In the genomic region with DNA sequence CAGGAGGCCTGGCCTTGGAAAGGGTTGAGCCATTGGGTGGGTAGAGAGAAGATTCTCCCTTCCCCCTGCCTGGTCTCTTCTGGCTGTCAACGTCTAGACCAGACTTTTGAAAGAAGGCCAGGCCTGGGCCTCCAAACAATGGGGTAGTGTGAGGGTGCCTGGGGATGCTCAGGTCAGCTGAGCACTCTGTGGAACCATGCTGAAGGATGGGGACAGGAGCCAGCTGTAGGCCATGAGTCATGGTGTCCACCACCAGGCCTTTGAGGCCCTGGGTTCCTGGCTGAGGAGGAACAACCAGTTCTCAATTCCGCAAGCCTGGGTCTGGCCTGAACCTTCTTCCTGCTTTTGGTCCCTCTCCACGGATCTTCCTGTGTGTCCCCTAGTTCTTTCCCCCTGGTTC, we compare ENCODE assay signal across 9 mouse cellular contexts. TPM values are rescaled to one million over a fixed set of nuclear protein-coding genes. Genes with fewer than 3 reads are reported as not detected.
DNase-seq lines count a peak whose midpoint lies in the region; ATAC-seq lines count a peak whose summit lies in the region.
"Had no signal": no experiment of that assay in that cellular context is flagged by ENCODE, and none has a peak within 500 bp of the region (broad histone marks: within the 10 kb centered on the region; RNA-seq: fewer than 3 reads in every experiment).

No protein-coding gene starts in this region.

- no peaks in the 10 kb centered on the region for H3K27me3 ChIP-seq in liver, embryonic 12.5 days (replicated peaks)
- no peaks in the 10 kb centered on the region for H3K27me3 ChIP-seq in heart, embryonic 12.5 days (replicated peaks)
- H3K27me3 ChIP-seq in hindbrain, embryonic 10.5 days (ENCODE audit: insufficient read depth, poor library complexity, severe bottlenecking), result no peaks in the 10 kb centered on the region
- H3K27me3 ChIP-seq: embryonic facial prominence, embryonic 15.5 days; neural tube, embryonic 13.5 days had no signal

- H3K27ac ChIP-seq in liver, embryonic 12.5 days, result no peak overlapping the region
- no peak overlapping the region for H3K27ac ChIP-seq in heart, embryonic 12.5 days (ENCODE audit: poor library complexity, severe bottlenecking)
- no peak overlapping the region for H3K27ac ChIP-seq in hindbrain, embryonic 10.5 days
- H3K27ac ChIP-seq: embryonic facial prominence, embryonic 15.5 days; neural tube, embryonic 13.5 days had no signal

- no peaks in the 10 kb centered on the region for H3K36me3 ChIP-seq in liver, embryonic 12.5 days
- H3K36me3 ChIP-seq in heart, embryonic 12.5 days, result no peaks in the 10 kb centered on the region
- H3K36me3 ChIP-seq in hindbrain, embryonic 10.5 days, result no peaks in the 10 kb centered on the region
- H3K36me3 ChIP-seq: embryonic facial prominence, embryonic 15.5 days; neural tube, embryonic 13.5 days had no signal

- no peak overlapping the region for H3K4me3 ChIP-seq in liver, embryonic 12.5 days
- no peak overlapping the region for H3K4me3 ChIP-seq in heart, embryonic 12.5 days
- H3K4me3 ChIP-seq in hindbrain, embryonic 10.5 days, result no peak overlapping the region
- H3K4me3 ChIP-seq: embryonic facial prominence, embryonic 15.5 days; neural tube, embryonic 13.5 days had no signal

- H3K4me2 ChIP-seq in liver, embryonic 12.5 days, result no peak overlapping the region
- no peak overlapping the region for H3K4me2 ChIP-seq in heart, embryonic 12.5 days
- H3K4me2 ChIP-seq: embryonic facial prominence, embryonic 15.5 days; neural tube, embryonic 13.5 days had no signal

- DNase-seq in liver, result peak; percentile 11
- peak; percentile 92 for DNase-seq in brain, adult 2 months (ENCODE audit: low read depth, low spot score)
- DNase-seq in hindbrain, embryonic 10.5 days (ENCODE audit: low spot score), result no peak
- DNase-seq in right cerebral cortex, postnatal 10 days (ENCODE audit: low spot score in 2 of 2), result no peak

- no peak for ATAC-seq in liver, embryonic 12.5 days
- ATAC-seq in heart, embryonic 12.5 days (ENCODE audit: insufficient number of reproducible peaks, low FRiP score), result peak; percentile 34; the same call in 1 of the 2 replicates
- ATAC-seq in megakaryocyte, adult 5-6 weeks (ENCODE audit: poor library complexity, severe bottlenecking), result peak; percentile 71

- H3K4me1 ChIP-seq in liver, embryonic 12.5 days, result peaks cover 36% of the 10 kb centered on the region
- peaks cover 15% of the 10 kb centered on the region for H3K4me1 ChIP-seq in heart, embryonic 12.5 days (replicated peaks)
- H3K4me1 ChIP-seq in hindbrain, embryonic 10.5 days (replicated peaks), result 0 out of 2 replicates have a peak, but pooled peaks cover 4% of the 10 kb centered on the region
- H3K4me1 ChIP-seq: neural tube, embryonic 13.5 days had no signal

- H3K9ac ChIP-seq in liver, embryonic 12.5 days, result no peak overlapping the region
- no peak overlapping the region for H3K9ac ChIP-seq in heart, embryonic 12.5 days
- H3K9ac ChIP-seq: embryonic facial prominence, embryonic 15.5 days; neural tube, embryonic 13.5 days had no signal

- WGBS in liver, embryonic 12.5 days (ENCODE audit: insufficient replicate concordance), result 46% methylated on average over 3 of the region's 3 CpGs
- WGBS in heart, embryonic 12.5 days, result 45% methylated on average over 3 of the region's 3 CpGs
- 72% methylated on average over 3 of the region's 3 CpGs for WGBS in hindbrain, embryonic 10.5 days

- H3K9me3 ChIP-seq in liver, embryonic 12.5 days (replicated peaks), result no peaks in the 10 kb centered on the region
- no peaks in the 10 kb centered on the region for H3K9me3 ChIP-seq in heart, embryonic 12.5 days (replicated peaks)
- H3K9me3 ChIP-seq in hindbrain, embryonic 10.5 days, result no peaks in the 10 kb centered on the region
- H3K9me3 ChIP-seq: embryonic facial prominence, embryonic 15.5 days; neural tube, embryonic 13.5 days had no signal

RNA-seq across cellular contexts. Expression of a gene that starts 8.2 kb away (rescaled TPM):
- polyA plus RNA-seq in liver, embryonic 12.5 days (2016; fragmentation: Nextera tagmentation; extraction: Ambion mirVana), result 4.0 and 5.0 TPM in 2 replicates
- polyA plus RNA-seq in heart, embryonic 12.5 days (2016; fragmentation: Nextera tagmentation; extraction: Ambion mirVana), result 3.0 and 6.4 TPM in 2 replicates
- 34.7 and 38.5 TPM in 2 replicates for total RNA-seq in megakaryocyte, adult 5-6 weeks (2015)
- 48.1 and 60.7 TPM in 2 replicates for total RNA-seq in megakaryocyte, adult 5-6 weeks (2017)
- 7.2 and 9.4 TPM in 2 replicates for polyA plus RNA-seq in hindbrain, embryonic 10.5 days (2016; fragmentation: Nextera tagmentation; extraction: Ambion mirVana)

RNA-seq across cellular contexts. Expression of a gene that starts 20.0 kb away (rescaled TPM):
- 7.4 and 10.9 TPM in 2 replicates for polyA plus RNA-seq in liver, embryonic 12.5 days (2016; fragmentation: Nextera tagmentation; extraction: Ambion mirVana)
- 15.8 and 19.5 TPM in 2 replicates for polyA plus RNA-seq in heart, embryonic 12.5 days (2016; fragmentation: Nextera tagmentation; extraction: Ambion mirVana)
- 10.9 and 12.1 TPM in 2 replicates for total RNA-seq in megakaryocyte, adult 5-6 weeks (2015)
- 34.4 and 41.3 TPM in 2 replicates for total RNA-seq in megakaryocyte, adult 5-6 weeks (2017)
- polyA plus RNA-seq in hindbrain, embryonic 10.5 days (2016; fragmentation: Nextera tagmentation; extraction: Ambion mirVana), result 5.2 and 5.6 TPM in 2 replicates

RNA-seq across cellular contexts. Expression of a gene that starts 39.6 kb away (rescaled TPM):
- 164 and 166 TPM in 2 replicates for polyA plus RNA-seq in liver, embryonic 12.5 days (2016; fragmentation: Nextera tagmentation; extraction: Ambion mirVana)
- polyA plus RNA-seq in heart, embryonic 12.5 days (2016; fragmentation: Nextera tagmentation; extraction: Ambion mirVana), result 188 and 189 TPM in 2 replicates
- 117 and 126 TPM in 2 replicates for total RNA-seq in megakaryocyte, adult 5-6 weeks (2015)
- 137 and 192 TPM in 2 replicates for total RNA-seq in megakaryocyte, adult 5-6 weeks (2017)
- polyA plus RNA-seq in hindbrain, embryonic 10.5 days (2016; fragmentation: Nextera tagmentation; extraction: Ambion mirVana), result 179 and 194 TPM in 2 replicates

Comparison
In these comparisons a context has a peak if more than half of its experiments do, and no peak if none do; other contexts are left out.
1. DNase-seq: peak in liver (single experiment) and brain, adult 2 months (single experiment); none in hindbrain, embryonic 10.5 days (single experiment) and right cerebral cortex, postnatal 10 days (0 of 2).